Mouse (Mus musculus): Measurements from ENCODE around the gene Tnr.

The Tnr gene

GRCm38 (mm10) chr1:159567171-159567570 is 43.6 kb downstream of the Tnr start:
- no peak for DNase-seq

DNA sequence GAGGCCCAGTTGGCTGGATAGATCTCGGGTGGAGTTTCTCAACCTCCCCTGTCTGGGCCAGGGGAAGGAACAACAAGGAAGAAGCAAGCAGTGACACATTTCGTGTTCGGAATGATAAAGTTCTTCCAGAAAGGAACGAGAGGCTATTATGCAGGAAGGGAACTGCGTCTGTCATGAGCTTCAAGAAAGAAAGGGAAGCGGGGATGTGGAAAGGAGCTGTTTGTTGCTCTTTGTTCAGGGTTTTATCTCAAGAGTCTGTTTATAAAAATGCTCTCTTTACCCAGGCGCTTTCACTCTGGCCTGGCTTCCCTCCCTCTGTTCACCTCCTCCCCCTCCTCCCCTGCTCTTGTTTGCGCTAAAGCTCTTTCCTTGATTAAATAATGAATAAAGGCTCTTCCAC is 46.7 kb downstream of the Tnr start:
- no peak for DNase-seq

- DNase-seq = no peak
These were observed 47.3 kb downstream of the Tnr start for GRCm38 (mm10) chr1:159570831-159571230.

DNA sequence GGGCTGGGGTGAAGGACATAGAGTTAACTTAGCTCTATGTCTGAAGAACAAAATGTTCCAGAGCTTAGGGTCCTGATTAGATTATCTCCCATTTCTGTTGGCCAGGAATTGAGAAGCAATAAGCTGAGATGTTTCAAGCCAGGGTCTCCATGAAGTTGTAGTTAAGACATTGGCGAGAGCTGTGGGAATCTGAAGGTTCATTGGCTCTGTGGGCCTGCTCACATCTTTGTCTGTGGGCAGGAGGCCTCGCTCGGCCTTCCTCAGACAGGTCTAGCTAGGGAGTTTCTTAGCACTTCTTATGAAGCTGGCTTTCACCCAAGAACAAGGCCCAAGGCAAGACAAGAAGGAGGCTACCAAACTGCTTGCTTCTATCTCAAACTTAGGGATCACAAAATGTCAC is 48.4 kb downstream of the Tnr start:
- no peak for DNase-seq

DNA sequence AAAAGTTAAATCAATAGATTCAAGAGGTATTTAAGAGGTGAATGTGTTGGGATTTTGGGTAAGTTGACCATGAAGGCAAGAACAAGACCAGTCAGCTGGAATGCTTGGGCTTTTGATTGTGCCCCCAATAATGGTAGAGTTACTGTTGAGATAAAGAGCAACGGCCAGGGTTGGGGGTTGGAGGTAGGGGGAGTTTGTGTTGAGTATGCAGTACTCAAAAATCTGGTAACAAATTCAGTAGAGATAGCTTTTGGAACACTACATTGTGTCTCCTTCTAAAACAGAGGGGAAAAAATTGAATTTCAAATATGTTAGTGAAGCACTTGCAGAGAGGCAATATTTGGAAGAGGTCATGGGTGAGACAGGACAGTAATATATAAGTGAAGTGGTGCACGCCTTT is 49.5 kb downstream of the Tnr start:
- DNase-seq = no peak

DNA sequence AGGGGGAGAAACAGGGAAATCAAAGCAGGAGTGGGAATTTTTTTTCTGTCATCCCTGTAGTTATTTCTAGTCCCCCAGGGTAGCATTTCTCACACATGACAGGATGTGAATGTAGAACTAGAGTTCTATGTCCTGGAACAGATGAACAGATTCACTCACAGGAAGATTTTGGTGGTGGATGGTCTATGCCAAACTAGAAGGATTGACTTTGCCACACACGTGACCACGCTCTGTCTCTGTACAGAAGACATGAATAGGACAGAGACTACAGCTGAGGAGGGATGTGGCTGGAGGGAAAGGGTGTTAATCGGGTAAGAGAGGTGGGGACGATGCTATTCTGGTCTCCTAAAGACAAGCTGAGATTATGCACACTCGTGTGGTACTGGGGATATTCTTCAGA is 51.1 kb downstream of the Tnr start:
- DNase-seq = no peak

DNA sequence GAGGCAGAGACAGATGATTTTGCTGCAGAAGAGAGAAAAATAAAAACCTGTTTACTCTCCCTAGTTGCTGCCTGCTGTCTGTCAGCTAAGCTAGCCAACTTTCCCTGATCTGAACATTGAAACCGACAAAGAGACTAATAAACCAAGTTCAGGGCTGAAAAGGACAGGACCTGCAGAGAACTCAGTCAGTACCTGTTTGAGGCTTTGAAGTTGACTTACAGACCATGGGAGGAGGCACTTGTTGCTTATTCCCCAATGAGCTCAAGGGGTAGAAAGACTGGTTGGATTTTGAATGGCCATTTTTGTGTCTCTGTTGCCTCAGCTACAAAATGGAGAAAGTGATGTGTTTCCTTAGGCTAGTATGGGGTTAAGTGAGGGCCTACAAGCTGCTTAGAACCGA is 52.7 kb downstream of the Tnr start:
- no peak for DNase-seq

- DNase-seq = no peak
These were observed 54.8 kb downstream of the Tnr start for GRCm38 (mm10) chr1:159578391-159578790.

DNA sequence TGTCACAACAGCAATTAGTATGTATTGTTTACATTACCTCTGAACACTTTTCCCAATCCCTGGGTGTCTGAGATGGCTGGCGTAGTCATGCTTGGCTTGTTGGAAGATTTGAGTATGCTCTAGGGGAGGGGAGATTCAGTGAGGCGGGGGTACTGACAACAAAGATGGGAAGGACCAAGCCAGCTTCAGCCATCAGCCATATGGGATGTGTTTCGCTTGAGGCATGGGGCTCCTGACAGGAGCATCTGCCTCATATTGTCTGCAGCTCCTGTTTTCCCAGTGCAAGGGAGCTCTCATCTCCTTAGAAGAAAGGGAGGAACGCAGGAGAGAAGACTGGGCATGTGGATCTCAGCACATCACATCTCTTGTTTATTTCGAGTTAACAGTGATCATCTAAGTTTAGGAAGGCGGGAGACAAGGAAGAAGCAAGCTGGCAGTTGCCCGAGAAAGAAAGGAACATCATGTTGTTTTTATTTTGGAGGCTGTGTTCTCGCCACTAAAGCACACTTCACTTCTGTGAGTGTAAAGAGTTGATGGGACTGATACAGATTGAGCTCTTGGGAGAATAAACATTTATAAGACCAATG is 56.9 kb downstream of the Tnr start:
- DNase-seq = no peak

- no peak for DNase-seq
These were observed 60.3 kb downstream of the Tnr start for GRCm38 (mm10) chr1:159583877-159584276.

GRCm38 (mm10) chr1:159588741-159589140 is 65.2 kb downstream of the Tnr start:
- no peak for DNase-seq

GRCm38 (mm10) chr1:159594099-159595058 is 70.8 kb downstream of the Tnr start:
- DNase-seq = no peak

DNA sequence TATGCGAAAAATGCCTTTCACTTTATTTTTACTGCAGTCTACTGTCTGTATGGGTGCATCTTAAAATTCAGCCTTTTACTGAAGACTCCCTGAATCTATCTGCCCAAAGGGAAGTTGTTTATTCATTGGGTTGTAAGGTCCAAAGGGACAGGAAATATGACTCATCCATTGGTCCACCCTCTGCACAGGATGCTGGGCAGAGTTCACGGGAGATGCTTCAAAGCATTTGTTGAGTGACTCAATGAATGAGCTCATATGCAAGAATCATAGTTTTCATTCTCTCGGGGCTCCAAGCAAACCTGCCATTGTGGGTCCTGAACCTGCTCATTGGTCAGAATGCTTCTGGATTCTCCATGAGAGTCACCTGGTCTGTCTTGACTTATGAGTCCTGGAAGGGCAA is 72.2 kb downstream of the Tnr start:
- no peak for DNase-seq

DNA sequence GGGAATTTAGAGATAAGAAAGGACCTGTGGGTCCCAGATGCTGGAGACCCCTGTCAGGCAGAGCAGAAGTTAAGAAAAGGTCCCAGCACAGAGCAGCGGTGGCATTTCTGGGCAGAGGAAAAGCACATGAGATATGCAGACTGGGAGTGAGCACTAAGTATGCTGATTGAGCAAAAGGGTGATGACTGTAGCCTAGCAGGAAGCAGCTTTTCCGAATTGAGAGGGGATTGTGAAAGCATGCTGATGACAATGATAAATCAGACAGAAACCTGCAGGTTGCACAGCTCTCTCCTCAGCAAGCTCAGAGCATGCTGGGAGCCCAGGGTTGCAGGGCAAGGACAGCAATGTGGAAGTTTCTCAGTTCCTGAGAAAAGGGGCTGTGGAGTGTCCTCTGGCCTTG is 73.1 kb downstream of the Tnr start:
- no peak for DNase-seq

DNA sequence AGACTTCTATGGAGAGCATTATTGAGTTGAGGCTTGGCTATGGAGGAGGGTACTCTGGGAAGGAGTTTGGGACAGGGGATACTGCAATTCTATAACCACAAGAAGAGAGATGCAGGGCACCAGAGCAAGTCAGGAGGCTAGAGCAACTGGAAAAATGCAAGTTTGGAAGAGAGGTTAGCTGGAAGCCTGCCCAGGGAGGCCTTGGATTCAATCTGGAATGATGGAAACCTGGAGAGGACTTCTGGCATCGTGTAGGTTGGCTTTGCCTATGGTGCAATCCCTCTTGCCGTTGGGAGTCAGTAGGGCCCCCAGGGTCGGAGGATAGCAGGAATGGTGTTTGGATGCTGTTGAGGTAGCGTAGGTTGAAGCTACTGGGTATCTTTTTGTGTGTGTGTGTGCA is 90.0 kb downstream of the Tnr start:
- no peak for DNase-seq

DNA sequence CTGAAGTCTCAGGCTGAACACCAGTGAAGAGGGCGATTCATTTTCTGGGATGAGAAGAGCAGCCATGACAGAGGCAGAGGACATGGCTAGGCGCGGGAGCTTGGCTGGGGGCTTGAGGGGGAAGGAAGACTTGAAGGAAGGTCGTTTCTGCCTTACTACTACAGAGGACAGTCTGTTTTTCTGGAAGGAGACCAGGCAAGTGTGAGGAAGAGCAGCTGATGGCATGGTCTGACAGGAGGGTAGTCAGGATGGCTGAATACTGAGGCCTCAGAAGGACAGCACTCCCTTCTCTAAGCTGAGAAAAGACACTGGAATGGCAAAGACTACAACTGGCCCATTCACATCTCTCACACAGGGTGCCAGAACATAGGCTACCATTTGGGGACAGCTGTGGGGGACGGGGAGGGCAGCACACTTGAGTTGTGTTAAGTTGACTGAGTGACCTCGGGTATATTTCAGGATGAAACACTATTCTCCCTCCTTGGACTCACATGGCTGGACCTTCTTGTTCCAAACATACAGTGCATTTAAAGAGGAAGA is 90.6 kb downstream of the Tnr start:
- no peak for DNase-seq

GRCm38 (mm10) chr1:159614644-159615431 is 91.3 kb downstream of the Tnr start:
- DNase-seq = no peak

GRCm38 (mm10) chr1:159615686-159616085 is 92.1 kb downstream of the Tnr start:
- DNase-seq = no peak

DNA sequence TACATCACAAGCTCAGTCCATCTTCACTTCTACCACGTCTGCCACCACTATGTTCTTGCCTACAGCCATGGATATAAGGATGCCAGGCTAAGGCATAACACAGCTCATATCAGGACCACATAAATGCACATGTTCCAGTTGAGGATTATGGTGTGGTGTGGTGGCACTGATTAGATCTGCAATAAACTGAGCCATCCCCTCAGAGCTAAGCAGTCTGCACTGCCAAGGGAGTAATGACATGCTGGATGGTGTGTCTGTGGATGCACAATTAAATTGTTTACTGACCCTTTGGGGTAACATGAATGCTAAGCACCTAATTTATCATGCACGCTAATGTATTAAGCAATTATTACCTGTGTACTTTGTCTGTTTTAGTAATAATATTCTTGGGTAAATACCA is 95.6 kb downstream of the Tnr start:
- no peak for DNase-seq

DNA sequence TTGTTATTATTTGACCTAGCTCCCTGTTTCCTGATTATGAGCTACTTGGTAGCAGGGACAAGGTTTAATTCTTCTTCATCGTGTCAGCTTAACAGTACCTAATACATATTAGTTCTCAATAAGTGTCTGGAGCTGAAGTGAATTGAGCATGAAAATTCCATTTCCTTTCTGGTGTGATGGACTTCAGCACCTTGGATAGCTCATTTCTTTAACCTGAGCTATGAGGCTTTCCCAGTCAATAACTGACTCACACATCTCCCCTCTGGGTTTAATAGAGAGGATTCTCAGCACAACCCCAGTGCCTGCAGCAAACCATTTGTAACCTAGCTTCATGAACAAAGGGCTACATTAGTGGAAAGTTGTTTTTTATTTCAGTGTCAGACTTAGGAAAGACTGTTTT is 97.8 kb downstream of the Tnr start:
- peak; percentile 6 for DNase-seq

DNA sequence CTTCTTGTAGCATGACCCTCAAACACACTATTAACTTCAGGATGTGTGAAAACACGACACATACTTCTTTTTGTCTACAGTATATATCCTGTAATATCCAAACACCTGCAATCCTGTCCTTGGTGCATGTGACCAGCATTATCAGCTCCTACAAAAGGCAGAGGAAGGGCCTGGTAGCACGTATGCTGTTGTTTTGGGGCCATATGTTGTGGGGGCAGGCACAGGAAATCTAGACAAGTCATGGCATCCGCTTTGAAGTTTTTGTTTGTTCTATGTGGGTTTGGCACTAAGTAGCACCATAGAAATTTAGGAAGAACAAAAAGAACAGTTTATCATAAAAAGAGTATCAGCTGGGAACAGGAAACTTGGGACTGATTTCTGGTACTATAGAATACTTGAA is 105.5 kb downstream of the Tnr start:
- no peak for DNase-seq

- DNase-seq = no peak
These were observed 106.4 kb downstream of the Tnr start for GRCm38 (mm10) chr1:159629822-159630589.

DNA sequence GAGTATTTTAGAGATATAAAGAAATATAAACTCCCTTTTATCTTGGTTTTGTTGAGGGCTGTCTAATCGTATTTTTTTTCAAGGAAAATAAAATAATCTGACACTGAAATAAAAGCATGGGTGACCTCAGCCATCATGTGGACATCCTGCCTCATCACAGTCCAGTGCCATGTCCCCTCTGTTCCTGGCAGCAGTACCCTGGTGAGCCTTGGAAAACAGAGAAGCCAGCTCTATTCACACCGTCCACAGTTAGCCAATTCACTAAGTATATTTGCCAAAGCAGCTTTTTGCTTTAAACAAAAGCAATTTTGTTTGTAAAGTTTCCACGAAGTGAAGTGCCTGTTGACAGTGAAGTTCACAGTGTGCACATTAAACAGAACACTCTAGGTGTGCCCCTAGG is 109.0 kb downstream of the Tnr start:
- DNase-seq = no peak

Data from kidney, postnatal 10 days (tissue).